Mouse (Mus musculus) forebrain, embryonic 16.5 days (tissue): ENCODE measurements around the gene Slc2a13. TPM values are rescaled to one million over a fixed set of nuclear protein-coding genes. Genes with fewer than 3 reads are reported as not detected.

Source experiments
- ATAC-seq: fragments of 200-750 bp; cut with Nextera tagmentation; 2 replicates; pipeline ENCODE4 v1.8.0; 2017; ENCODE audit warnings: mild to moderate bottlenecking, moderate library complexity
- H3K27ac ChIP-seq: fragments of 300-500 bp; sonication (generic); 2 replicates; pipeline ENCODE4 v1.5.1; 2014; ENCODE audit warnings: low read length, control low read depth
- H3K27me3 ChIP-seq: fragments of 300-500 bp; sonication (generic); replicated peaks from 2 replicates; pipeline ENCODE4 v1.6.1; 2014; ENCODE audit warnings: low read length; ENCODE audit not compliant: control insufficient read depth, insufficient read depth
- H3K36me3 ChIP-seq: fragments of 300-500 bp; sonication (generic); 2 replicates; pipeline ENCODE4 v1.6.1; 2014; ENCODE audit not compliant: control insufficient read depth, insufficient read depth
- H3K4me1 ChIP-seq: fragments of 300-500 bp; sonication (generic); replicated peaks from 2 replicates; pipeline ENCODE4 v1.6.1; 2014; ENCODE audit warnings: low read length; ENCODE audit not compliant: control insufficient read depth, insufficient read depth
- H3K4me2 ChIP-seq: fragments of 300-500 bp; sonication (generic); 2 replicates; pipeline ENCODE4 v1.6.1; 2014; ENCODE audit warnings: mild to moderate bottlenecking, low read length, control low read depth
- H3K4me3 ChIP-seq: fragments of 300-500 bp; sonication (generic); replicated peaks from 2 replicates; pipeline ENCODE4 v1.5.1; 2014; ENCODE audit warnings: mild to moderate bottlenecking, low read length, control low read depth
- H3K9ac ChIP-seq: fragments of 300-500 bp; sonication (generic); replicated peaks from 2 replicates; pipeline ENCODE4 v1.6.1; 2014; ENCODE audit warnings: low read depth, low read length, control low read depth
- H3K9me3 ChIP-seq: fragments of 300-500 bp; sonication (generic); 2 replicates; pipeline ENCODE4 v1.6.1; 2016; ENCODE audit warnings: low read length; ENCODE audit not compliant: control insufficient read depth
- WGBS: fragments of 180-500 bp; shearing (Covaris S2); extraction: QIAGEN DNeasy Blood & Tissue Kit; methylation state at CpG from one replicate; pipeline ENCODE4 v1.1.7; 2014; 5-methylcytosine and 5-hydroxymethylcytosine counted together
- polyA plus RNA-seq: library from polyadenylated mRNA; unstranded; fragments of >200 nt; fragmentation: Nextera tagmentation; extraction: Ambion mirVana; gene quantifications from 2 replicates; pipeline ENCODE4 v1.2.1, GENCODE M21; 2015

The Slc2a13 gene
- polyA plus RNA-seq, 1 experiment from 2014 or later: 2.5 TPM

DNA sequence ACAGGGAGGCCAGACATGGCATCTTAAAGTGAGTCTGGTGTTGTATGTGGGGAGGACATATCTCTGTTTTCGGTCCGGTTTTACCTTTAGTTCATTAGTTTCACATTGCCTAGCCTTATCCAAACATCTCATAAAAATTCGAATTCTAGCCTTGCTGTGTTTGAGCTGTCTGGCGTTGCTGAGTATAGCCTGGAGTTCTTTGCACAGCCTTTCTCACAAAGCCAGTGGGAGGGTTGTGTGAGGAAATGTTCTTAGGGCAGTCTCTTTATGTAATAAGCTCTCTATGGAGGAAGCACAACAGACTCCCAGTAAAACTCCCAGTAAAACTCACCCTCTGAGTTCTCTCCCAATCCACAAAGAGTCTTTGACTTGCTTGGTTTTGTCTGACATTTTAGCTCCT lies 246.0 kb downstream of the Slc2a13 start:
- Histone ChIP-seq H3K9me3 (no peaks in the 10 kb centered on the region), H3K9ac (no peak overlapping the region), H3K27me3 (no peaks in the 10 kb centered on the region), H3K36me3 (no peaks in the 10 kb centered on the region), H3K27ac (no peak overlapping the region), H3K4me1 (no peaks in the 10 kb centered on the region), H3K4me3 (no peak overlapping the region), H3K4me2 (no peak overlapping the region)
- no peak for ATAC-seq
- 64% methylated on average over 4 of the region's 4 CpGs for WGBS

DNA sequence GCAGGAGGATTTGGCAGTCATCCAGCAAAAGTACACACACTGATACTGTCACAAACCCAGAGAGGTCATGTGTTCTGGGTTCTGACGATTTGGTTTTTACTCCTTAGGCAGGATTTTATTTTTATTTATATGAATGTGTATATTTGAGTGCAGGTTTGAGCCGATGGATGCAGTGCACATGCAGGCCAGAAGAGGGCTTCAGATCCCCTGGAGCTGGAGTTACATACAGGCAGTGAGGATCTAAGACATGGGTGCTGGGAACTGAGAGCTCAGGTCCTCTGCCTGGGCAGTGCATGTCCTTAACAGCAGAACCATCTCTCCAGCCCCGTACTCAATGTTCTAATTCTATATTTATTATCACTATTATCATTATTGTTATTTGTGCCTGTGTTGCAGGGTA lies 253.7 kb downstream of the Slc2a13 start:
- 64% methylated on average over 3 of the region's 3 CpGs for WGBS
- ATAC-seq: no peak

GRCm38 (mm10) chr15:91316964-91317363 lies 256.1 kb downstream of the Slc2a13 start:
- WGBS: 18% methylated on average over 4 of the region's 4 CpGs
- peaks cover 15% of the 10 kb centered on the region for H3K4me1 ChIP-seq
- peak; percentile 71 for ATAC-seq
- no peak overlapping the region for H3K4me3 ChIP-seq
- H3K4me2 ChIP-seq: no peak overlapping the region
- no peak overlapping the region for H3K27ac ChIP-seq
- no peaks in the 10 kb centered on the region; the same call in 1 of the 2 replicates for H3K36me3 ChIP-seq
- H3K9ac ChIP-seq: no peak overlapping the region
- H3K27me3 ChIP-seq: no peaks in the 10 kb centered on the region
- H3K9me3 ChIP-seq: no peaks in the 10 kb centered on the region

More for the DNA sequence above, 253.7 kb downstream of the Slc2a13 start:
- H3K9ac ChIP-seq: no peak overlapping the region
- H3K9me3 ChIP-seq: no peaks in the 10 kb centered on the region
- no peak overlapping the region for H3K4me2 ChIP-seq
- no peaks in the 10 kb centered on the region for H3K27me3 ChIP-seq
- no peaks in the 10 kb centered on the region; the same call in 1 of the 2 replicates for H3K36me3 ChIP-seq
- H3K4me3 ChIP-seq: no peak overlapping the region
- no peak overlapping the region for H3K27ac ChIP-seq
- peaks cover 12% of the 10 kb centered on the region for H3K4me1 ChIP-seq

- peak; percentile 64 for ATAC-seq
- Histone ChIP-seq H3K4me3 (no peak overlapping the region), H3K4me1 (peaks cover 15% of the 10 kb centered on the region), H3K9ac (no peak overlapping the region), H3K36me3 (no peaks in the 10 kb centered on the region; the same call in 1 of the 2 replicates), H3K9me3 (no peaks in the 10 kb centered on the region), H3K27me3 (no peaks in the 10 kb centered on the region), H3K27ac (peak overlapping the region; percentile 0; the same call in 1 of the 2 replicates), H3K4me2 (peak overlapping the region; percentile 21; the same call in 1 of the 2 replicates)
- 57% methylated on average over 19 of the region's 19 CpGs for WGBS
Observed at GRCm38 (mm10) chr15:91314402-91315318, 258.4 kb downstream of the Slc2a13 start.

GRCm38 (mm10) chr15:91304296-91304852 lies 268.7 kb downstream of the Slc2a13 start:
- no peak overlapping the region for H3K4me3 ChIP-seq
- no peak overlapping the region for H3K27ac ChIP-seq
- WGBS: 38% methylated on average over 7 of the region's 7 CpGs
- H3K27me3 ChIP-seq: no peaks in the 10 kb centered on the region
- no peak overlapping the region for H3K4me2 ChIP-seq
- peak; percentile 76 for ATAC-seq
- H3K9me3 ChIP-seq: no peaks in the 10 kb centered on the region
- H3K36me3 ChIP-seq: no peaks in the 10 kb centered on the region
- H3K9ac ChIP-seq: no peak overlapping the region
- H3K4me1 ChIP-seq: no peaks in the 10 kb centered on the region

DNA sequence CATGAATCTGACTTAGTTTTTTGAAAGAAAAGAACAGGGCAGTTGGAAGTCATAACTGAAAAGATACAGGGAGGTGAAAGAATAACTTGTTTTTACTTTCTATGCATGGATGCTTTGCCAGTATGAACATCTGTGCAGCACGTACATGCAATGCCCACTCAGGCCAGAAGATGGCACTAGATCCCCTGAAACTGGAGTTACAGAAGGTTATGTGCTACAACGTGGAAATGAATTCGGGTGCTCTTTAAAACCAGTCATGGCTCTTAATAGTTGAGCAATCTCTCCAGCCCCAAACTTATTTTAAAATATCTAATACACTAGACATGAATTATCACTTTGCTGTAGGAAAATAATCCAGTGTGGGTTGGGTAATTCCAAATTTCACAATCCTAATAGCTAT lies 271.7 kb downstream of the Slc2a13 start:
- ATAC-seq: peak; percentile 82
- H3K4me3 ChIP-seq: no peak overlapping the region
- no peaks in the 10 kb centered on the region for H3K9me3 ChIP-seq
- no peak overlapping the region for H3K27ac ChIP-seq
- no peaks in the 10 kb centered on the region for H3K4me1 ChIP-seq
- H3K36me3 ChIP-seq: no peaks in the 10 kb centered on the region
- WGBS: 9% methylated on average over 3 of the region's 3 CpGs
- no peak overlapping the region for H3K4me2 ChIP-seq
- no peaks in the 10 kb centered on the region for H3K27me3 ChIP-seq
- H3K9ac ChIP-seq: no peak overlapping the region

- H3K36me3 ChIP-seq: no peaks in the 10 kb centered on the region
- H3K9ac ChIP-seq: no peak overlapping the region
- no peaks in the 10 kb centered on the region for H3K9me3 ChIP-seq
- no peak overlapping the region for H3K4me2 ChIP-seq
- H3K27ac ChIP-seq: no peak overlapping the region
- WGBS: 76% methylated on average over 11 of the region's 11 CpGs
- no peaks in the 10 kb centered on the region for H3K27me3 ChIP-seq
- H3K4me1 ChIP-seq: peaks cover 8% of the 10 kb centered on the region
- no peak overlapping the region for H3K4me3 ChIP-seq
- ATAC-seq: no peak
Observed at GRCm38 (mm10) chr15:91299319-91299835, 273.7 kb downstream of the Slc2a13 start.

DNA sequence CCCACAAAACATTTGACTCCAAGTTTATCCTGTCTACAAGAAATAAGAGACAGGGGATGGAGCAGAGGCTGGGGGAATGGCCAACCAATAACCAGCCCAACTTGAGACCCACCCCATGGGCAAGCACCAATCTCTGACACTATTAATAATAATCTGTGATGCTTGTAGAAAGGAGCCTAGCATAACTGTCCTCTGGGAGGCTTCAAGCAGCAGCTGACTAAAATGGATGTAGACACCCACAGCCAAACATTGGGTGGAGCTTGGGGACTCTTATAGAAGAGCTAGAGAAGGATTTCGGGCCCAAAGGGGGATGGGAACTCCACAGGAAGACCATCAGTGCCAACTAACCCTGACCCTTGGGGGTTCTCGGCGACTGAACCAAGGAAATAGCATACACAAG lies 289.6 kb downstream of the Slc2a13 start:
- H3K36me3 ChIP-seq: no peaks in the 10 kb centered on the region
- no peak overlapping the region for H3K9ac ChIP-seq
- H3K4me1 ChIP-seq: no peaks in the 10 kb centered on the region
- no peak overlapping the region for H3K4me3 ChIP-seq
- WGBS: 93% methylated on average over 3 of the region's 3 CpGs
- no peak overlapping the region for H3K27ac ChIP-seq
- no peaks in the 10 kb centered on the region for H3K9me3 ChIP-seq
- no peaks in the 10 kb centered on the region for H3K27me3 ChIP-seq
- no peak overlapping the region for H3K4me2 ChIP-seq
- ATAC-seq: no peak

GRCm38 (mm10) chr15:91282822-91283221 lies 290.2 kb downstream of the Slc2a13 start:
- Histone ChIP-seq H3K9me3 (no peaks in the 10 kb centered on the region), H3K4me3 (no peak overlapping the region), H3K27me3 (no peaks in the 10 kb centered on the region), H3K36me3 (no peaks in the 10 kb centered on the region), H3K4me2 (no peak overlapping the region), H3K4me1 (no peaks in the 10 kb centered on the region), H3K27ac (no peak overlapping the region), H3K9ac (no peak overlapping the region)
- WGBS: 93% methylated on average over 7 of the region's 7 CpGs
- no peak for ATAC-seq
